Mouse (Mus musculus): ENCODE measurements around the gene Gng2. TPM values are rescaled to one million over a fixed set of nuclear protein-coding genes. Genes with fewer than 3 reads are reported as not detected.
"Not testable (repeated sequence)": the region's sequence is repeated elsewhere in the genome, so short reads cannot be mapped to it uniquely, and the experiment has no call there.

Gene Gng2
- polyA plus RNA-seq, 1 experiment: 9.9 TPM

- TF ChIP-seq POLR2A (IDR thresholded peaks at IDR 0.05; ENCODE audit: low read depth, low read length) (no peak), CTCF (IDR thresholded peaks at IDR 0.05; ENCODE audit: extremely low read depth, insufficient read length, insufficient replicate concordance, low read depth, low read length) (no peak)
- Histone ChIP-seq H3K4me3 (ENCODE audit: low read depth, low read length) (no peak overlapping the region), H3K36me3 (ENCODE audit: control insufficient read depth, insufficient read depth, low read length) (no peaks in the 10 kb centered on the region), H3K27me3 (ENCODE audit: control insufficient read depth, insufficient read depth, low read length) (no peaks in the 10 kb centered on the region), H3K4me1 (ENCODE audit: control insufficient read depth, insufficient read depth, insufficient read length, low read length) (0 out of 2 replicates have a peak, but pooled peaks cover 3% of the 10 kb centered on the region), H3K27ac (ENCODE audit: insufficient read depth, low read depth, low read length) (no peak overlapping the region; the same call in 1 of the 2 replicates)
- 59% methylated on average over 5 of the region's 5 CpGs for WGBS
These were observed 73.4 kb downstream of the Gng2 start for GRCm38 (mm10) chr14:19904031-19904430.

DNA sequence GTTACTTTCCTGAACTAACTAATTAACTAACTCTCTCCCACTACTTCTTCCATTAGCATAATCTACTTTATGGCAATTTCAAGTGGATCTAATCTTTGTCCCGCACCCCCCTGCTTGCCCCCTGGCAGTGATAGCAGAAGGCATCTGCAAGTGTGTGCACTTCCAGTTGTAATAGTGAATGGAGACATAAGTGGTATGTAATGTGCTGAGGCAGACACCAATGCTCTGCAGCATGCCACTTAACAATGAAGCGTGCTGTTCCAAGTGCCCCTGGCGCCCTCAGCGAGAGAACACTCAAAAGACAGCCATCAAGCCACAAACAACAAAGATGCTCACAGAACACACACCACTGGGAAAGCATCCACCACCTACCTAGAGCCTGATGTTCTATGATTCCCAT is 76.9 kb downstream of the Gng2 start:
- H3K27me3 ChIP-seq (ENCODE audit: control insufficient read depth, insufficient read depth, low read length): no peaks in the 10 kb centered on the region

GRCm38 (mm10) chr14:19887569-19887968 is 89.9 kb downstream of the Gng2 start:
- no peaks in the 10 kb centered on the region for H3K36me3 ChIP-seq (ENCODE audit: control insufficient read depth, insufficient read depth, low read length)
- no peak overlapping the region for H3K4me3 ChIP-seq (ENCODE audit: low read depth, low read length)
- no peaks in the 10 kb centered on the region for H3K27me3 ChIP-seq (ENCODE audit: control insufficient read depth, insufficient read depth, low read length)
- H3K27ac ChIP-seq (ENCODE audit: insufficient read depth, low read depth, low read length): no peak overlapping the region
- 92% methylated on average over 5 of the region's 5 CpGs for WGBS
- H3K4me1 ChIP-seq (ENCODE audit: control insufficient read depth, insufficient read depth, insufficient read length, low read length): no peaks in the 10 kb centered on the region
- TF ChIP-seq CTCF (IDR thresholded peaks at IDR 0.05; ENCODE audit: extremely low read depth, insufficient read length, insufficient replicate concordance, low read depth, low read length) (no peak), POLR2A (IDR thresholded peaks at IDR 0.05; ENCODE audit: low read depth, low read length) (no peak)

More for the DNA sequence above, 76.9 kb downstream of the Gng2 start:
- no peak overlapping the region for H3K27ac ChIP-seq (ENCODE audit: insufficient read depth, low read depth, low read length)
- H3K4me1 ChIP-seq (ENCODE audit: control insufficient read depth, insufficient read depth, insufficient read length, low read length): 0 out of 2 replicates have a peak, but pooled peaks cover 3% of the 10 kb centered on the region
- H3K4me3 ChIP-seq (ENCODE audit: low read depth, low read length): no peak overlapping the region
- TF ChIP-seq CTCF (IDR thresholded peaks at IDR 0.05; ENCODE audit: extremely low read depth, insufficient read length, insufficient replicate concordance, low read depth, low read length) (no peak), POLR2A (IDR thresholded peaks at IDR 0.05; ENCODE audit: low read depth, low read length) (no peak)
- H3K36me3 ChIP-seq (ENCODE audit: control insufficient read depth, insufficient read depth, low read length): no peaks in the 10 kb centered on the region
- WGBS: 85% methylated on average over 4 of the region's 4 CpGs

GRCm38 (mm10) chr14:19884431-19884830 is 93.0 kb downstream of the Gng2 start:
- not testable (repeated sequence) for H3K4me3 ChIP-seq (ENCODE audit: low read depth, low read length); H3K27me3 ChIP-seq (ENCODE audit: control insufficient read depth, insufficient read depth, low read length); H3K27ac ChIP-seq (ENCODE audit: insufficient read depth, low read depth, low read length); H3K4me1 ChIP-seq (ENCODE audit: control insufficient read depth, insufficient read depth, insufficient read length, low read length); H3K36me3 ChIP-seq (ENCODE audit: control insufficient read depth, insufficient read depth, low read length)
- 91% methylated on average over 1 of the region's 1 CpGs for WGBS

DNA sequence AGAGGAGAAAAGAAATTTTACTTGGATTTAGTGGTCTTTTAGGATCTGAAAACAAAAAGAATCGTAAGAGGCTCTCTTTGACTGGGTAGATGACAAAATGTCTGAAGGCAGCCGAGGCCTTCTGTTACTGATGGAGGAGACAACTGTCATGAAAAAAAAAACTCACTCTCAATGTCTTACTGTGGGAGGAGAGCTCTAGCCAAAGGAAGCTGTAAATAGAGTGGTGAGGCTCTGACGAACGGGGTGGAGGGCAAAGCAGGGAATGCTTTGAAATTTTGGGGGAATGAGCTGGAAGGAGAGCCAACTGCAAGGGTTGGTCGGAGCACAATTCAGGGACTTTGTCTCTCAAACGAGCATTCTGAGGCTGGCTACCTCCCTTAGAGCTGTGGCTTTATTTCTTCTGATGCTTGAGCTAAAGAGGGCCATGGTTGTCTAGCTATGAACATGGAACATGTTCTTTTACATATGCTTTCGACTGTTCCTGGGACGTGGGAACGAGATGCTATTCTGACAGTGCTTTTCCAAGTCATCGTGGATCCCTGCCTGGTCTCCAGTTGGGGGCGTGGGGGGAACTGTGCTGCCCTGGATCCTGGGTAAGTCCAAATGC is 103.1 kb downstream of the Gng2 start:
- TF ChIP-seq POLR2A (IDR thresholded peaks at IDR 0.05; ENCODE audit: low read depth, low read length) (no peak), CTCF (IDR thresholded peaks at IDR 0.05; ENCODE audit: extremely low read depth, insufficient read length, insufficient replicate concordance, low read depth, low read length) (no peak)
- no peaks in the 10 kb centered on the region for H3K4me1 ChIP-seq (ENCODE audit: control insufficient read depth, insufficient read depth, insufficient read length, low read length)
- no peaks in the 10 kb centered on the region for H3K36me3 ChIP-seq (ENCODE audit: control insufficient read depth, insufficient read depth, low read length)
- no peak overlapping the region for H3K4me3 ChIP-seq (ENCODE audit: low read depth, low read length)
- WGBS: 80% methylated on average over 11 of the region's 11 CpGs
- H3K27me3 ChIP-seq (ENCODE audit: control insufficient read depth, insufficient read depth, low read length): no peaks in the 10 kb centered on the region
- H3K27ac ChIP-seq (ENCODE audit: insufficient read depth, low read depth, low read length): no peak overlapping the region

DNA sequence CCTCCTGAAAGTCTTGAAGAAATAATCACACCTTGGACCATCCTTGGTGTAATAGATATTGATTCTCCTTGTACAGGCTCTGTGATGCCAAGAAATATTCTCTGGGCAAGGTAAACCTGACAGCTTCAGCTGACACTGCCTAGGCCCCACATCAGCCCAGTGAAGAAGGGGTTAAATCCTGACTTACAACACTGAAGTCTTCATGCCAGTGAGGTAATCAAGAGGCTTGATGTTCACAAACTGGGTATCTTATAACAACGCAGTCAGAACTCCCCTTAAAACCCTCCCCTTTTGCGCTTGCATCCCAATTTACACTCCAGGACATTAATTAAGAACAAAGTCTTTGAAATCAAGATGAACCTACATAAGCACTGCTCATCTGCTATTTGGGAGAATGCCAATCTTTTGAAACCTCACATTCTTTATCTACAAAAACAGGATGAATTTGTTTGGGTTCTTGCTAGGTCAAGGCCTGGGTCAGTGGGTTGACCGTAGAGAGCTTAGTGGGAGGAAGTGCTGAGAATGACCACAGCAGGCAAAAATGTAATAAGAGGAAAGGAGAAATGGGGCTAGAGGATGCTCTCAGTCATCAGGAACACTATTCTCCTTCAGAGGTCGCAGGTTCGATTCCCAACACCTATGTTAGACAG is 110.0 kb downstream of the Gng2 start:
- Histone ChIP-seq H3K4me1 (ENCODE audit: control insufficient read depth, insufficient read depth, insufficient read length, low read length) (no peaks in the 10 kb centered on the region), H3K36me3 (ENCODE audit: control insufficient read depth, insufficient read depth, low read length) (no peaks in the 10 kb centered on the region), H3K27ac (ENCODE audit: insufficient read depth, low read depth, low read length) (no peak overlapping the region), H3K4me3 (ENCODE audit: low read depth, low read length) (no peak overlapping the region), H3K27me3 (ENCODE audit: control insufficient read depth, insufficient read depth, low read length) (no peaks in the 10 kb centered on the region)
- TF ChIP-seq CTCF (IDR thresholded peaks at IDR 0.05; ENCODE audit: extremely low read depth, insufficient read length, insufficient replicate concordance, low read depth, low read length): no peak
- TF ChIP-seq POLR2A (IDR thresholded peaks at IDR 0.05; ENCODE audit: low read depth, low read length): no peak
- WGBS: 80% methylated on average over 5 of the region's 5 CpGs

- 55% methylated on average over 9 of the region's 9 CpGs for WGBS
- H3K36me3 ChIP-seq (ENCODE audit: control insufficient read depth, insufficient read depth, low read length); H3K4me1 ChIP-seq (ENCODE audit: control insufficient read depth, insufficient read depth, insufficient read length, low read length); H3K27me3 ChIP-seq (ENCODE audit: control insufficient read depth, insufficient read depth, low read length); H3K27ac ChIP-seq (ENCODE audit: insufficient read depth, low read depth, low read length); H3K4me3 ChIP-seq (ENCODE audit: low read depth, low read length): not testable (repeated sequence)
These were observed 112.3 kb downstream of the Gng2 start for GRCm38 (mm10) chr14:19865121-19865520.

All from small intestine, adult 2 months (tissue).